Mouse (Mus musculus): Measurements from ENCODE around the gene Fam172a.

GRCm38 (mm10) chr13:78175821-78176380 lies 474.1 kb downstream of the Fam172a start:
- TF ChIP-seq CTCF (IDR thresholded peaks at IDR 0.05; ENCODE audit: borderline replicate concordance, insufficient read depth, low read depth, low read length) (peak; percentile 30; the same call in 1 of the 2 replicates), POLR2A (IDR thresholded peaks at IDR 0.05; ENCODE audit: borderline replicate concordance, insufficient read depth, low read length) (no peak)

Data from cerebellum, adult 2 months (tissue).